Mouse (Mus musculus): ENCODE results near the gene Gm49384. TPM values are rescaled to one million over a fixed set of nuclear protein-coding genes. Genes with fewer than 3 reads are reported as not detected.

Gm49384 gene
- polyA plus RNA-seq, 1 experiment from 2014 or later, result 8.7 TPM

DNA sequence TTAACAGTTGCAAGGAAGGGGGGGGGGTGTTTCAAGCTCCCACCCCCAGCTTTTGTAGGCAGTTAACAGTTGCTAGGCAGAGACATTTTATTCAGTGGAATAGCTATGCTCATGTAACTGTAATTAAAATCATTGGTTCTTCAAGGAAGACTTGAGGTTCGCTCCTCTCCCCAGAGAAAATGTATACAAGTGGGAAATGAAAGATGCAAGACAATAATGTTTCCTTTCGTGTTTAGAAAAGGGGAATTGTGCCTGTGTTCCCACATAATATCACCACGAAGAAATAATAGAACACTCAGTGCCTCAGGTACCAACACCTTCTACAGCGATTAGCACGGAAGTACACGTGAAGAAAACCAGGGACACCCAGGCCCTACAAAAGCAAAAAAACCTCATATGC, 36.8 kb upstream of the Gm49384 start, which contains the start of gene Klhdc1:
Klhdc1 (plus strand) TSS at position 301 of the 400 bp plus-strand sequence.
- TF ChIP-seq EP300 (optimal IDR thresholded peaks at IDR 0.05) (no peak), CTCF (IDR thresholded peaks at IDR 0.05; ENCODE audit: low read depth) (no peak)
- Histone ChIP-seq H3K9me3 (ENCODE audit: control insufficient read depth, low read length) (no peaks in the 10 kb centered on the region), H3K4me2 (replicated peaks; ENCODE audit: low read depth) (peak within 1 kb of the TSS; percentile 88), H3K27ac (replicated peaks) (peak within 1 kb of the TSS; percentile 84), H3K36me3 (ENCODE audit: control insufficient read depth, insufficient read depth, low read length) (no peaks in the 10 kb centered on the region), H3K9ac (ENCODE audit: low read length) (peak within 1 kb of the TSS; percentile 87), H3K4me3 (ENCODE audit: low read depth, low read length) (peak within 1 kb of the TSS; percentile 79), H3K27me3 (ENCODE audit: control insufficient read depth, insufficient read depth, low read length) (no peaks in the 10 kb centered on the region), H3K4me1 (replicated peaks; ENCODE audit: control insufficient read depth, insufficient read depth) (no peaks in the 10 kb centered on the region)
- WGBS, result 72% methylated on average over 6 of the region's 6 CpGs
- ATAC-seq (ENCODE audit: low FRiP score, low TSS enrichment) (no peak), DNase-seq (ENCODE audit: low spot score) (no peak)

DNA sequence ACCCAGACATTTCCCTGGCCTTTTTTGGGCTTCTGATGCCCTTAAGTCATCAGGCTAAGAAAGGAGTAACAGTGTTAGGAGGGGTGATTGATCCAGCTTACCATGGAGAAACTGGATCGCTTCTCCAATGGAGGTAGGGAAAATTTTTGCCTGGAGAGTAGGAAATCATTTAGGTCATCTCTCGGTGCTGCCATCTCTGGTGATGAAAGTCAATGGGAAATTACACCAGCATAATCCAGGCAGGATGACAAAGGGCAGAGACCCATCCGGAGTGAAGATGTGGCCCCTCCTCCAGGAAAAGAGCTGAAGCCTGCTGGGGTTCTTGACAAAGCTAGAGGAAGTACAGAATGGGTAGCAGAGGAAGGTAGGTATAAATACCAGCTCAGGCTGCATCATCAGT, 34.2 kb upstream of the Gm49384 start:
- Histone ChIP-seq H3K4me2 (replicated peaks; ENCODE audit: low read depth) (no peak overlapping the region), H3K9ac (ENCODE audit: low read length) (no peak overlapping the region), H3K9me3 (ENCODE audit: control insufficient read depth, low read length) (no peaks in the 10 kb centered on the region), H3K27ac (replicated peaks) (no peak overlapping the region), H3K36me3 (ENCODE audit: control insufficient read depth, insufficient read depth, low read length) (no peaks in the 10 kb centered on the region), H3K27me3 (ENCODE audit: control insufficient read depth, insufficient read depth, low read length) (no peaks in the 10 kb centered on the region), H3K4me1 (replicated peaks; ENCODE audit: control insufficient read depth, insufficient read depth) (no peaks in the 10 kb centered on the region), H3K4me3 (ENCODE audit: low read depth, low read length) (no peak overlapping the region)
- no peak for DNase-seq (ENCODE audit: low spot score)
- no peak for ATAC-seq (ENCODE audit: low FRiP score, low TSS enrichment)
- peak; percentile 26 for TF ChIP-seq CTCF (IDR thresholded peaks at IDR 0.05; ENCODE audit: low read depth)
- TF ChIP-seq EP300 (optimal IDR thresholded peaks at IDR 0.05), result no peak
- WGBS, result 39% methylated on average over 3 of the region's 3 CpGs

DNA sequence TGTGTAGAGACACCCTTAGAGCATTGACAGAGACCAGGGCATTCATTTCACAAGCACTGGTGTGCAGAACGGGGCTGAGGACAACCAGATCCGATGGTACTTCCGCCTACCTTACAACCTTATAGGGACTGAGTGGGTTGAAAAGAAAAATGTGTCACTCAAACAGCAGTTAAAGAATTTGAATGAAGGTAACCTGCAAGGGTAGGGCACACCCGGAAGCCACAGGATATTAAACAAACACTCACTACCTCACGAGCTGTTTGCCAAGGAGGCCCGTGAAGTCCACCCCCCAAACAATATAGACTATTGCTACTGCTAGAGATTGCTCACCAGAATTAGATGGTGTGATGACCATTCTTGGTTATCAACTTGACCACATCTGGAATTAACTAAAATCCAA, 31.7 kb upstream of the Gm49384 start:
- ATAC-seq (ENCODE audit: low FRiP score, low TSS enrichment), result peak; percentile 90
- 61% methylated on average over 6 of the region's 6 CpGs for WGBS
- TF ChIP-seq EP300 (optimal IDR thresholded peaks at IDR 0.05), result no peak
- TF ChIP-seq CTCF (IDR thresholded peaks at IDR 0.05; ENCODE audit: low read depth), result no peak

DNA sequence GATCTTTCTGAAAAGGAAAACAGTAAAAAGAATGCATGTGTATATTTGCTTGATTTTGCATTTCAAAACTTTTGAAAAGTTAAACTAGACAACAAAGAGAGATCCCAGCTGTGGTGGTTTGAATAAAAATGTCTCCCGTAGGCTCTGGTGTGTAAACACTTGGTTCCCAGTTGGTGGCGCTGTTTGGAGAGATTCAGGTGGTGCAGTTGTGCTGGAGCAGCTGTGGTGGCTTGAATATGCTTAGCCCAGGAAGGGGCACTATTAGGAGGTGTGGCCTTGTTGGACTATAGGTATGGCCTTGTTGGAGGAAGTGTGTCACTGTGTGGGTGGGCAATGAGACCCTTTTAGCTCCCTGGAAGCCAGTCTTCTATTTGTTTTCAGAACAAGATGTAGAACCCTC, 25.2 kb upstream of the Gm49384 start:
- Histone ChIP-seq H3K9ac (ENCODE audit: low read length) (no peak overlapping the region), H3K36me3 (ENCODE audit: control insufficient read depth, insufficient read depth, low read length) (no peaks in the 10 kb centered on the region), H3K27me3 (ENCODE audit: control insufficient read depth, insufficient read depth, low read length) (no peaks in the 10 kb centered on the region), H3K27ac (replicated peaks) (no peak overlapping the region), H3K4me1 (replicated peaks; ENCODE audit: control insufficient read depth, insufficient read depth) (no peaks in the 10 kb centered on the region), H3K4me2 (replicated peaks; ENCODE audit: low read depth) (no peak overlapping the region), H3K9me3 (ENCODE audit: control insufficient read depth, low read length) (no peaks in the 10 kb centered on the region), H3K4me3 (ENCODE audit: low read depth, low read length) (no peak overlapping the region)
- no peak for ATAC-seq (ENCODE audit: low FRiP score, low TSS enrichment)
- peak; percentile 30 for DNase-seq (ENCODE audit: low spot score)
- TF ChIP-seq CTCF (IDR thresholded peaks at IDR 0.05; ENCODE audit: low read depth), result peak; percentile 59
- TF ChIP-seq EP300 (optimal IDR thresholded peaks at IDR 0.05), result no peak
- 54% methylated on average over 2 of the region's 2 CpGs for WGBS

More for the DNA sequence above, 31.7 kb upstream of the Gm49384 start:
- Histone ChIP-seq H3K27me3 (ENCODE audit: control insufficient read depth, insufficient read depth, low read length) (no peaks in the 10 kb centered on the region), H3K36me3 (ENCODE audit: control insufficient read depth, insufficient read depth, low read length) (no peaks in the 10 kb centered on the region), H3K9ac (ENCODE audit: low read length) (no peak overlapping the region), H3K27ac (replicated peaks) (no peak overlapping the region), H3K9me3 (ENCODE audit: control insufficient read depth, low read length) (no peaks in the 10 kb centered on the region), H3K4me1 (replicated peaks; ENCODE audit: control insufficient read depth, insufficient read depth) (no peaks in the 10 kb centered on the region), H3K4me2 (replicated peaks; ENCODE audit: low read depth) (no peak overlapping the region), H3K4me3 (ENCODE audit: low read depth, low read length) (no peak overlapping the region)
- peak; percentile 47 for DNase-seq (ENCODE audit: low spot score)

DNA sequence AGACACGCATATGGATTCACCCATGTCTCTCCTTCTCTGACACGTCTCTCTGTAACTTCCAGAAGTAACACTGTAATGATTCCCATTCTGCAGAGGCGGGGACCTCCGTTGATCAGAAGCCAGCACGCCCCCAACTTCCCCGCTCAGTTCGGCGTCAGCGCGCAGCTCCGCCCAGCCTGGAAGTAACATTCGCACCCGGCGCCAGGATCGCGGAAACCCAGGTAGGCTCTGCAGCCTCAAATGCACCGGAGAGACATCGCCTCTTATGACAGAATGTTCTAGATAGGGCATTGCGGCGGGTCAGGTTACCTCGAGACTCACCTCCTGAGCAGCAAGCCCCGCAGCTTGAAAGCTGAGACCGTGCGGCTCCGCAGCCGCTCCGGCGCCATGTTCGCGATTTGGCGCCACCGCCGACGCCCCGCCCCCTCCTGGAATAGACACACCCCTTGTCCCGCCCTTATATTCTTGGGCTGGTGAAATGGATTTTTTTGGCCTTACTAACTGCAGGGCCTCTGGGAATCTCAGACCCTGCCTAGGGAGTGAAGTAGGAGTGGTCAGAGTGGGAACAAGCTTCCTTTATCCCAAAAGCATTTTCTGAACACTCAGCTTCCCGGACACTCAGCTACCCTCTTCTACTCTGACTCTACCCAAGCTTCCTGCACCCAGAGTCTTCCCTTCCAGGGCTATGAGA, 23.9 kb upstream of the Gm49384 start, which contains the start of gene Pole2:
Pole2 (minus strand) TSS at position 420 of the 691 bp plus-strand sequence.
- Histone ChIP-seq H3K9me3 (ENCODE audit: control insufficient read depth, low read length) (no peaks in the 10 kb centered on the region), H3K4me2 (replicated peaks; ENCODE audit: low read depth) (peak within 1 kb of the TSS; percentile 50), H3K27ac (replicated peaks) (peak within 1 kb of the TSS; percentile 88), H3K9ac (ENCODE audit: low read length) (peak within 1 kb of the TSS; percentile 64), H3K27me3 (ENCODE audit: control insufficient read depth, insufficient read depth, low read length) (no peaks in the 10 kb centered on the region), H3K36me3 (ENCODE audit: control insufficient read depth, insufficient read depth, low read length) (no peaks in the 10 kb centered on the region), H3K4me1 (replicated peaks; ENCODE audit: control insufficient read depth, insufficient read depth) (no peaks in the 10 kb centered on the region), H3K4me3 (ENCODE audit: low read depth, low read length) (peak within 1 kb of the TSS; percentile 72)
- WGBS, result under 1% methylated on average over 37 of the region's 37 CpGs
- DNase-seq (ENCODE audit: low spot score) (peak; percentile 91), ATAC-seq (ENCODE audit: low FRiP score, low TSS enrichment) (peak; percentile 95)
- TF ChIP-seq CTCF (IDR thresholded peaks at IDR 0.05; ENCODE audit: low read depth) (no peak; the same call in 1 of the 2 replicates), EP300 (optimal IDR thresholded peaks at IDR 0.05) (no peak)

DNA sequence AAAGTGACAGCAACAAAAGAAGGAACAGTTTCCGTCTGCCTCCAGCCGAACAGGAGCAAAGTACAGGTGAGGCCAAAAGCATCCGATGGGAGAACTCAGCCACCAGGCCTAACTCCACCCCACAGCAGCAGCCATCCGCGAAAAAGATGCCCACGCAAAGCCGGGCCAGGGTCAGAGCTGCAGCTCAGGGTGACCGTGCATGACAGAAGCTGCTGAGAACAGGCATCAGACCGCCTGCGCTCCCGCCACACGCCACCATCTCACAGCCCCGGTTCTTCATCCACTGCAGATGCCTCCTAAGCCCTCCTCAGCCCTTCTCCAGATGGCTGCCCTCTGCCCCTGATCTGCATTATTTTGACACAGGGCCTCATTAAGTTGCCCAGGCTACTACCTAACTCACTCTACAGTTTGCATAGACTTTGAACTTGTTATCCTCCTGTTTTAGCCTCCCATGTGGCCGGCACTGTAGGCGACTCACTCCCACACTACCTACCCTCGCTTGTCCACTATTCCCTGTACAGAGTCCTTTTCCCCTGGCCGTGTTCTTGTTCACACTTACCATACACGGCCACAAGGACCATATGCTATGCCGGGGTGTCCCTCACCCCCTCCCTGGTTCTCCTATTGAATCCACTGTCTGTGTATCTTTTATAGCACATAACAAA, 16.7 kb upstream of the Gm49384 start:
- 89% methylated on average over 19 of the region's 19 CpGs for WGBS
- Histone ChIP-seq H3K4me1 (replicated peaks; ENCODE audit: control insufficient read depth, insufficient read depth) (no peaks in the 10 kb centered on the region), H3K27ac (replicated peaks) (no peak overlapping the region), H3K9ac (ENCODE audit: low read length) (no peak overlapping the region), H3K4me3 (ENCODE audit: low read depth, low read length) (no peak overlapping the region), H3K9me3 (ENCODE audit: control insufficient read depth, low read length) (no peaks in the 10 kb centered on the region), H3K4me2 (replicated peaks; ENCODE audit: low read depth) (no peak overlapping the region), H3K36me3 (ENCODE audit: control insufficient read depth, insufficient read depth, low read length) (no peaks in the 10 kb centered on the region), H3K27me3 (ENCODE audit: control insufficient read depth, insufficient read depth, low read length) (no peaks in the 10 kb centered on the region)
- no peak for DNase-seq (ENCODE audit: low spot score)
- no peak for ATAC-seq (ENCODE audit: low FRiP score, low TSS enrichment)
- no peak for TF ChIP-seq CTCF (IDR thresholded peaks at IDR 0.05; ENCODE audit: low read depth)
- TF ChIP-seq EP300 (optimal IDR thresholded peaks at IDR 0.05), result no peak

All from stomach, postnatal 0 days (tissue).